Mouse (Mus musculus) brain, adult 10 weeks (tissue): ENCODE data around the gene Defb45. TPM values are rescaled to one million over a fixed set of nuclear protein-coding genes. Genes with fewer than 3 reads are reported as not detected.

Experiments used
- polyA plus RNA-seq: library from polyadenylated mRNA; stranded (reverse); fragments of 350-450 nt; fragmentation: Illumina TruSeq; extraction: RNeasy Lipid Tissue Mini Kit (QIAGEN cat#74804); gene quantifications from one replicate; pipeline ENCODE4 v1.2.3, GENCODE M21; 2015; ENCODE audit warnings: low read depth, low replicate concordance

The Defb45 gene
- polyA plus RNA-seq: not detected

GRCm38 (mm10) chr2:152599299-152599698 is at the start of gene Defb45:
Gene Defb45, minus strand, starts transcription at chr2:152599399.

GRCm38 (mm10) chr2:152626774-152627591 is 27.8 kb upstream of the Defb45 start, which contains the start of gene Rem1:
Gene Rem1, plus strand, starts transcription at chr2:152626951.

GRCm38 (mm10) chr2:152622953-152623352 is 23.8 kb upstream of the Defb45 start, which contains the start of gene Defb25:
Gene Defb25, minus strand, starts transcription at chr2:152623053.

GRCm38 (mm10) chr2:152604057-152604456 is 4.9 kb upstream of the Defb45 start, which contains the start of gene Defb36:
Gene Defb36, plus strand, starts transcription at chr2:152604327.

GRCm38 (mm10) chr2:152580107-152580506 is 19.1 kb downstream of the Defb45 start, which contains the start of gene Defb19:
Gene Defb19, minus strand, starts transcription at chr2:152580312.

GRCm38 (mm10) chr2:152572114-152572794 is 26.9 kb downstream of the Defb45 start, which contains the start of gene Defb21:
Gene Defb21, plus strand, starts transcription at chr2:152572744.

GRCm38 (mm10) chr2:152569038-152569437 is 30.2 kb downstream of the Defb45 start, which contains the start of gene Gm17416:
Gene Gm17416, plus strand, starts transcription at chr2:152569338.

Other genes with a start within 250 kb of the Defb45 start
- 136 TPM for gene Nrsn2, start 222.8 kb downstream of the Defb45 start, polyA plus RNA-seq
- 7.6 TPM for gene Sox12, start 201.3 kb downstream of the Defb45 start, polyA plus RNA-seq
- 5.2 TPM for gene Zcchc3, start 184.4 kb downstream of the Defb45 start, polyA plus RNA-seq
- 2.1 TPM for gene 6820408C15Rik, start 183.8 kb downstream of the Defb45 start, polyA plus RNA-seq
- not detected for gene Defb23, start 134.8 kb downstream of the Defb45 start, polyA plus RNA-seq
- not detected for gene Defb20, start 122.3 kb downstream of the Defb45 start, polyA plus RNA-seq
- gene Defb22, start 109.3 kb downstream of the Defb45 start, polyA plus RNA-seq: not detected
- gene Defb26, start 87.7 kb downstream of the Defb45 start, polyA plus RNA-seq: not detected
- not detected for gene Defb28, start 81.1 kb downstream of the Defb45 start, polyA plus RNA-seq
- not detected for gene Defb29, start 59.3 kb downstream of the Defb45 start, polyA plus RNA-seq
- not detected for gene Gm17416, start 30.1 kb downstream of the Defb45 start, polyA plus RNA-seq
- not detected for gene Defb21, start 26.7 kb downstream of the Defb45 start, polyA plus RNA-seq
- not detected for gene Defb19, start 19.1 kb downstream of the Defb45 start, polyA plus RNA-seq
- not detected for gene Defb36, start 4.9 kb upstream of the Defb45 start, polyA plus RNA-seq
- not detected for gene Defb25, start 23.7 kb upstream of the Defb45 start, polyA plus RNA-seq
- gene Rem1, start 27.6 kb upstream of the Defb45 start, polyA plus RNA-seq: 0.54 TPM
- 58.2 TPM for gene H13, start 70.1 kb upstream of the Defb45 start, polyA plus RNA-seq
- gene Mcts2, start 87.6 kb upstream of the Defb45 start, polyA plus RNA-seq: 23.2 TPM
- gene Id1, start 136.9 kb upstream of the Defb45 start, polyA plus RNA-seq: 27.4 TPM
- gene Cox4i2, start 154.8 kb upstream of the Defb45 start, polyA plus RNA-seq: 7.2 TPM
- gene Bcl2l1, start 232.3 kb upstream of the Defb45 start, polyA plus RNA-seq: 113 TPM
- gene Tpx2, start 248.6 kb upstream of the Defb45 start, polyA plus RNA-seq: 1.4 TPM